Mouse (Mus musculus): ENCODE measurements around the gene Commd7.
A peak's percentile ranks its signal among the peaks of the same experiment; 100 is the strongest.

Commd7 gene

DNA sequence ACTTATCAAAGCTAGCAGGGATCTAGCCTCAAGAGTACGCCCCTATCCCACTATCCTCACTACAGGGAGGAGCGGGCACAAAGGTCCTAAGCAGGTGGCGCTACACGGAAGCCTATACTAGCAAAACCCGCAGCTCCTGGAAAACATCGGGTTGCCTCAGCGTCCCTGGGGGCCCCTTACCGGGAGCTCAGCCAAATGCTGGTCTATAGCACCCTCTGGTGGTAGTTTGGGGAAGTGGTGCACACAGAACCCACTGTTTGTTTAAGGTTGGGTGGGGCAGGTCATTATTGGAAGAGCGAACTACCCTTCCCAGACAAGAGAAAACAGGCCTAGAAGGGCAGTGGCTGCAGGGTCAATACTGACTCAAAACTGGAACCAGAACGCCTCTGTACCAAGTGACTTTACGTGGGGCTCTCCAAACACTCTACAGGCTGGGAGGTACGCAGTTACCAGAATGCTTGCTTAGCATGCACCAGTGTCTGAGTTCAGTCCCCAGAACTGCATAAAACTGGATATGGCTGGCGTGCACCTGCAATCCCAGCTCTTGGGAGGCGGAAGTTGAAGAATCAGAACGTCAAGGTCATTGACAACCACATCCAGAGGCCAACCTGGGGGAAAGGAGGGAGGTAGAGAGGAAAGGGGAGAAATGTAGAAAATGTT, 45.9 kb downstream of the Commd7 start:
- peak; percentile 88 for DNase-seq (ENCODE audit: extremely low spot score)

DNA sequence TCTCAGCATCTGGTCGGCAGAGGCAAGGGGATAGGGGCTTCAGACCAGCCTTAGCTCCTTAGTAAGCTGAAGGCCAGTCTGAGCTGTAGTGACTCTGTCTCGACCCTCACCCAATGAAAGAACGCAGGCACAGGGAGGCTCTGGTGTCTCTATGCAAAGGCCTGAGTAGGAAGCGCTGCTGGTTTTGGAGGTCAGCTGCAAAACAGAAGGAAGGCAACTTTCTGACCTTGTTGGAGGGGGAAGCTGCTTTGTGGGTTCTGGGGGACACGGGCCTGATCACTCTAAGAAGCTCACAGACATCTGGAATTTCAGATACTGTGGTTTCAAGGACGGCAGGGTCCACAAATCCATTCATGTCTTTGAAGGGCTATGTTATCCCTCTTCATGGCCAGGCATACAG, 46.6 kb downstream of the Commd7 start:
- no peak for DNase-seq (ENCODE audit: extremely low spot score)

DNA sequence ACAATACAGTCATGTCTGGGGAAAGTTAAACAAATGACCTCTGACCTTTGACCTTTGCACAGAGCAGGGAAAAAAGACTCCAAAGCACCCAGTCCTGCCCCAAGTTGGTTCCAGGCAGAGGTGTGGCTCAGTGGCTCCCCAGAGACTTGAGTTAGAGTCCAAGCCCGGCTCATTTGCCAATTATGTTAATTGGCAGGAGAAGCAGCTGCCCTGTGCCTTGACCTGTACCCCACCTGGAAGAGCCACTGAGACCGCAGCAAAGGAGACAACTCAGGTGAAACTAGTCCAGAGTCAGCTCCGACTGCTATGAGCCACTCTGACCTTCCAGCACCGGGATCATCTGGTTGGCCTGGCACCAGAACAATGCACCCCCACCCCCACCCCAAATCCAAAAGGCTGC, 48.2 kb downstream of the Commd7 start:
- no peak for DNase-seq (ENCODE audit: extremely low spot score)

DNA sequence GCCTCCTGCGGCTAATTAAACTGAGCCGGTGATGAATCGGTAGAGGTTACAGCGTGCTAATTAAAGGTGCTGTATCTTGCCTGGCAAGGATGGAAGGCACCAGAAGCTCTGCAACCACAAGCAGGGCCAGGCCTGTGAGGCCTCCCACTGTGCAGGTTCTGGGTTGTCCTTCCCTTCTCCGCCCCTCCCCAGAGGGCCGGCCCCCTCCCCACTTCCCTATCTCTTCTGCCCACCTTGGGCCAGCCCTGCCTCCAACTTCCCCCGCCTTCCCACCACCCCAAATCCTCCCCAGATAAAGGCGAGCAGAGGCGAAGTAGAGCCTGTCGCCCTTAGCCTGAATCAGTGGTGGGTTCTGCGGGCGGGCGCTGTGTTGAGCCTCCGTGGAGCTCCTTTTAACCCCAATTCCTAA, 48.9 kb downstream of the Commd7 start:
- no peak for DNase-seq (ENCODE audit: extremely low spot score)

DNA sequence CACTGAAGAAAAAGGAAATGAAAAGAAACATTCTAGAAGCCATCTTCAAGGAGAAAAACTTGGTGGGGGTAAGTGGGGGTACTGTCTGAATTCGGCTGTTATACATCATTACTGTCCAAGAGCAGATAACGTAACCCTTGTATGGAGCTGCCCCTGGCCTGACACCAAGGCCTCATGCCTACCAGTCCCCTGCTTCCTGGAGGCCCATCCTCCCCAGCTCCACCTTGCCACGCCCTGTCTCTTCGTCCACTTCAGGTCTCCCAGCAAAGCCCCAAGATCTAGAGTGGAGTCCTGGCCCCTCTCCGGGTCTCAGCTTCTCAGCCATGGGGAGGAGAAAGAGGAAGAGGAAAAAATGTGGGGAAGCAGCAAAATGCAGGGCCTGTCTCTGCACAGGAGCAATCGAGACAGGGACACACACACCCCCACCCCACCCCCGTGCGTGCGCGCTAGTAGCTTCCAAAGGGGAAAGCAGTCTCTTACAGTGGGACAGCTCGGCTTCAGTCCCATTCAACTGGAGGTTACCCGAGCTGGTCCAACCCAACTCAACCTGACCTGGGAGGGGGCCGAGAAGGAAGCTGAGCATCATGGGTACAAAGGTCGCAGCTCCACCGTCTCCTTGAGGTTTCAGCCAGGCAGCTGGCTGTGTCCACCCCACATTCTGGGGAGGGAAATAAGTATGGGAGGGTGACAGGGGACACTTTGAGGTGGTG, 49.5 kb downstream of the Commd7 start:
- no peak for DNase-seq (ENCODE audit: extremely low spot score)

DNA sequence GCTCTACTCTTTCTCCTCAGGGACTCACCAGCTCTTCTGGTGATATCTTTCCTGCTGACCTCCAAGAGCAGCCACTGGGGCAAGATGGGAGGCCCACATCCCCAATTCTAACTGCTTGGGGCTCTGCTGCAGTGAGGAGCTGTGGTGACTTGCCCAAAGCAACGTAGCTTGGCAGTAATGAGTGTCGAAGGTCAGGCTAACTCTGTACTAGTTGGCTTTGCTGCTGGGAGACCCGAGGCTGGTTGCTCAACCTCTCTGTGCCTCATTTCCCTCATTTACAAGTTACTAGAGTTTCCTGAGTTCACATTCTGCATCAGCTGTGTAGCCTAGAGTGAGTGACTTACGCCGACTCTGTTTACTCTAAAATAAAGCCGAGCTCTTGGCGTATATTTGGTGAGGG, 51.2 kb downstream of the Commd7 start:
- DNase-seq (ENCODE audit: extremely low spot score) = no peak

DNA sequence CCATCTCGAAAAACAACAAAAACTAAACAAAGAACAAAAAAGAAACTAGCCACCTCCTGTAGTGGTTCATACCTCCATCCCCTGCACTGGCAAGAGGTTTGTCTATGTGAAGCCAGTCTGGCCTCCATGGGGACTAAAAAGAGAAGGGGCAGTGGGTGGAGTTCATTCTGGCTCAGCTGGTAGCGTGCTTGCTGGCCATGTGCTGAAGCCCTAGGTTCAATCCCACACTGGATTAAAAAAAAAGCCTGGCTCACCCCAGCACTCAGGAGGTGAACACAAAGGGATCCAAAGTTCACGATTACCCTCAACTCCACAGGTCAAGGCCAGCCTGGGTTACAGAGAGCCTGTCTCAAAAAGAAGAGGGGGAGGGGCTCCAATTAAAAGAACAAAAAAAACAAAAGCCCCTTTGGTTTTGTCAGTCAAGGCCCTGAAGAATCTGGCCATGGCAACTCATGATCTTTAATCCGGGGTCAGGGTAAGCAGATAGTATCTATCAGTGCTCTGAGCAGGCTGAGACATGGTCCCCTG, 52.1 kb downstream of the Commd7 start:
- DNase-seq (ENCODE audit: extremely low spot score) = no peak

DNA sequence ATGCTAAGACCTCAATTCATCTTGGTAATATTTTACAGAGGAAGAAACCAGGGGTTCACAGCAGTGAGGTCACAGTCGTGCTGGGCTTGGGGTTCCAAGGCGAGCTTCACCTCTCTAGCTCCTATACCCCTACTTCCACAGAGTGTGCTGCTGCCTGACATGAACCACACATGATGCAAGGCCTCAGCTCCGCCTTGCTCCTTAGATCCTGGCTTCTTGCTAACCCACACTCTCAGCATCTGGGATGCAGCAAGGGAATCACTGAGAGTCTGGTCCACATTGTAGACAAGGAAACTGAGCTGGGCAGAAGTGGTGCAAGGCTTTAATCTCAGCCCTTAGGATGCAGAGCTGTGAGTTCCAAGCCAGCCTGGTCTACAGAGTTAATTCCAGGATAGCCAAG, 52.5 kb downstream of the Commd7 start:
- no peak for DNase-seq (ENCODE audit: extremely low spot score)

DNA sequence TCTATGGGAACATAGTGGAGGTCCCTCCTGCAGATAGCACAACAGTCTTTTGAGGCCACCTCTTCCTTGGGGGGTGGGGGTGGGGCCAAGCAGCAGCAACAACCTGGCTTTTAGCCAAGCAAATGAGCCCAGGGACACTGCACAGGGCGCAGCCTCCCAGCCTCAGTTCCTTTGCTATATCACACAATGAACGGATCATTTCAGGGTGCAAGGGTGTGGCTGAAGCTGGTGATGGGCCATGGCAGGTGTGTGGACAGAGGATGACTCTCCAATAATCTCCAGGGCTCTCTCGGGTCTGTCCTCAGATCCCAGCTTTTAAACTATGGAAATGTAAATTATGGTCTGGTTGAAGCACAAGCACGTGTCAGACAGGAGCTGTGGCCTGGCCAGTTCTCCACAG, 55.5 kb downstream of the Commd7 start:
- no peak for DNase-seq (ENCODE audit: extremely low spot score)

DNA sequence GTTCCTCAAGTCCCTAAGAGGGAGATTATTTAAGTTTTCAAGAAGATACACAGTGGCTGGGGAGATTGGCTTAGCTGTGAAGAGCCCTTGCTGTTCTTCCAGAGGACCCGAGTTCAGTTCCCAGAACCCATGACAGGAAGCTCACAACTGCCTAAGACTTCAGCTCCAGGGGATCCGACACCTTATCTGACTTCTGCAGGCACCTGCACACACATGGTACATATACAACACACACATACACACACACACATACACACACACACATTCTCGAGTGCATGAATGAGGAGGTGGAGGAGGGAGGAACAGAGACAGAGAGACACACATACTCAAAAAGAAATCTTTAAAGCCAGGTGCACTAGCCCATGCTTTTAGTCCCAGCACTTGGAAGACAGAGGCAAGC, 56.4 kb downstream of the Commd7 start:
- DNase-seq (ENCODE audit: extremely low spot score) = no peak

DNA sequence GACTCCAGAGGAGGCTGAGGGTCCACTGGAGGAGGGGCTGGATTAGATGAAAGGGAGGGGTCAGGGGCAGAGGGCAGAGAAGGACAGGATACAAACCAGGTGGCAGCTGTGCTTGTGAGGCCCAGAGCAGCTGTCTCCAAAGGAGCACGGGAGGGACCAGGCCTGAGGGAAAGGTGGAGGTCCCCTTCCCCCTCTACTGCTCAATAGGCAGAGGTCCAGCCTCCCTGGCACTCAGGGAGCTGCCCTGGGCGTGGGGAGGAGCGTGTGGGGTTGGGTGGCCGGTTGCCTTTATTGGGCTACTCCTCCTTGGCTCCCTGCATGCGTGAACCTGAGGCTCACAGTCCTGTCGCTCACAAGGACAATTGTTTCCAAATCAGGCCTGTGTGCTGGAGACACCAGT, 57.0 kb downstream of the Commd7 start:
- DNase-seq (ENCODE audit: extremely low spot score) = no peak

DNA sequence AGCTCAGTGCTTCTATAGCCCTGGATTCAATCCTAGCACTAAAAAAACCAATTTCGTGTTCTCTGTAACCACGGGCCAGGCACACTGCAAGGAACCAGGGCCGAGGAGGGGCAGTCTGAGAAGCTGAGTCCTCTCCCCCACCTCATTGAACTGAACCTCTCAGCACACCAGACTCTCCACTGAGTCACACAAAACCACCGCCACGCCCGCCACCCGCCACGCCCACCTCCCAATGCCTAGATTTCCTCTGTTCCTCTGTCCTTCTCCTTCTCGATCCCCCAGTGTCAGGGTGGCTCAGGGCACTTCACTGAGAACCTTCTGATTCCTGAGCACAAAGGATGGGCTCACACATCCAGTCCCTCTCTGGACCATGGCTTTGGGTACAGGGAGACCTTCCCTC, 59.5 kb downstream of the Commd7 start:
- DNase-seq (ENCODE audit: extremely low spot score) = no peak

DNA sequence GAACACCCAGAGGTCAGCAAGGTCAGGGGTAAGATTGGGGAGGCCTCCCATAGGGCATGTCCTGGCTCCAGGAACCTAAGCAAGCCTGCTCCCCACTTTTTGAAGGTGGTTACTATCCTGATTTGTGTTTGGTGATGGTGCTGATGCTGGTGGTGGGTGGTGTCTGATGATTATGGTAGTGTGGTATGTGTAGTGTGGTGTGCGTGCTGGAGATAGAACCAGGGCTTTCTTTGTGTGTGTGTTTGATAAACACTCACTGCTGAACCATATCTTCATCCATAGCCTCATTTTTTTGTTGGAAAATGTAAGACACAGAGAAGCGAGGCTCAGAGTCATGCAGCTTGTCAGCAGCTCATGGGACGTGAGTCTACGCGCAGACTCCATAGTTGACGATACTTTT, 64.0 kb downstream of the Commd7 start:
- DNase-seq (ENCODE audit: extremely low spot score) = no peak

DNA sequence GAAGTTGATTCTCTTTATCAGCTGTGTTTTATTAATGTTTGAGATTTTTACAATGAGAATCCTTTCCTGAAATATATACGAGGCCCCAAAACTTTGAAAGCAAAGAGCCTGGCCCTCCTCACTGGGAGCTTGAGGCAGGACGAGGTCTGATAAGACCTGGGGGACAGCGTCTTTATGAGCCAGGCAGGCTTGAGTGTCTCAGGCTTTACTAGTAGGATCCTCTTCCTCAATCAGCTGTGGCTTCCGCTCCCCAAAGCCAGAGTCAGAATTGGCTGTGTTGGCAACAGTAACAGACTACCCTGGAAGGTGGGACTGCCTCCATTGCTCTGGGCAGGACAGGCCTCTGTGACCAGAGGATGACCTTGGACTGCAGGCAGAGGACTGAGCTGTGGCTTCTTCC, 64.6 kb downstream of the Commd7 start:
- DNase-seq (ENCODE audit: extremely low spot score) = no peak

All from embryo, embryonic 9.5 days (tissue).